Mouse (Mus musculus) heart, embryonic 14.5 days (tissue): ENCODE results near the gene Tmem120a. TPM values are rescaled to one million over a fixed set of nuclear protein-coding genes. Genes with fewer than 3 reads are reported as not detected.

Source experiments
- ATAC-seq: fragments of 200-750 bp; cut with Nextera tagmentation; 2 replicates; pipeline ENCODE4 v1.8.0; 2017; ENCODE audit warnings: low read depth, moderate TSS enrichment; ENCODE audit not compliant: insufficient number of reproducible peaks, insufficient read depth, low FRiP score
- H3K27ac ChIP-seq, 2 experiments: fragments of 200-500 bp in 1 of 2; fragments of 300-500 bp in 1 of 2; sonication (generic) in 1 of 2; replicated peaks in 1 of 2; 2 replicates each; pipeline ENCODE4 v1.5.1; 2012 to 2014; ENCODE audit warnings: low read depth in 2 of 2, low read length in 2 of 2, control low read depth in 1 of 2, mild to moderate bottlenecking in 1 of 2, mixed read lengths in 1 of 2; ENCODE audit not compliant: control insufficient read depth in 1 of 2, insufficient read depth in 1 of 2
- H3K27me3 ChIP-seq: fragments of 300-500 bp; sonication (generic); 2 replicates; pipeline ENCODE4 v1.6.1; 2014; ENCODE audit warnings: mild to moderate bottlenecking, low read length, control low read depth; ENCODE audit not compliant: control insufficient read depth, insufficient read depth
- H3K36me3 ChIP-seq: fragments of 300-500 bp; sonication (generic); 2 replicates; pipeline ENCODE4 v1.6.1; 2014; ENCODE audit warnings: mild to moderate bottlenecking, control low read depth, low read length, mixed read lengths; ENCODE audit not compliant: control insufficient read depth, insufficient read depth
- H3K4me1 ChIP-seq, 2 experiments: fragments of 200-500 bp in 1 of 2; fragments of 300-500 bp in 1 of 2; sonication (generic) in 1 of 2; 2 replicates each; pipeline ENCODE4 v1.6.1; 2012 to 2014; ENCODE audit warnings: low read length in 2 of 2, control low read depth in 1 of 2, mixed read lengths in 1 of 2; ENCODE audit not compliant: control insufficient read depth in 2 of 2, insufficient read depth in 2 of 2
- H3K4me2 ChIP-seq: fragments of 300-500 bp; sonication (generic); 2 replicates; pipeline ENCODE4 v1.6.1; 2014; ENCODE audit warnings: mild to moderate bottlenecking, low read length
- H3K4me3 ChIP-seq, 2 experiments: fragments of 200-500 bp in 1 of 2; fragments of 300-500 bp in 1 of 2; sonication (generic) in 1 of 2; 2 replicates each; pipeline ENCODE4 v1.5.1; 2012 to 2014; ENCODE audit warnings: low read length in 2 of 2, mild to moderate bottlenecking in 2 of 2, control low read depth in 1 of 2, low read depth in 1 of 2, moderate library complexity in 1 of 2; ENCODE audit not compliant: control insufficient read depth in 1 of 2, insufficient read depth in 1 of 2
- H3K9ac ChIP-seq: fragments of 300-500 bp; sonication (generic); 2 replicates; pipeline ENCODE4 v1.6.1; 2014; ENCODE audit warnings: mild to moderate bottlenecking, low read length
- H3K9me3 ChIP-seq: fragments of 300-500 bp; sonication (generic); 2 replicates; pipeline ENCODE4 v1.6.1; 2016; ENCODE audit warnings: low read length, control low read depth; ENCODE audit not compliant: control insufficient read depth
- WGBS: fragments of 180-500 bp; shearing (Covaris S2); extraction: QIAGEN DNeasy Blood & Tissue Kit; methylation state at CpG from one replicate; pipeline ENCODE4 v1.1.7; 2014; 5-methylcytosine and 5-hydroxymethylcytosine counted together
- polyA plus RNA-seq: library from polyadenylated mRNA; unstranded; fragments of >200 nt; fragmentation: Nextera tagmentation; extraction: Ambion mirVana; gene quantifications from 2 replicates; pipeline ENCODE4 v1.2.1, GENCODE M21; 2014

The Tmem120a gene
- polyA plus RNA-seq, 1 experiment from 2014 or later: 34.6 TPM

DNA sequence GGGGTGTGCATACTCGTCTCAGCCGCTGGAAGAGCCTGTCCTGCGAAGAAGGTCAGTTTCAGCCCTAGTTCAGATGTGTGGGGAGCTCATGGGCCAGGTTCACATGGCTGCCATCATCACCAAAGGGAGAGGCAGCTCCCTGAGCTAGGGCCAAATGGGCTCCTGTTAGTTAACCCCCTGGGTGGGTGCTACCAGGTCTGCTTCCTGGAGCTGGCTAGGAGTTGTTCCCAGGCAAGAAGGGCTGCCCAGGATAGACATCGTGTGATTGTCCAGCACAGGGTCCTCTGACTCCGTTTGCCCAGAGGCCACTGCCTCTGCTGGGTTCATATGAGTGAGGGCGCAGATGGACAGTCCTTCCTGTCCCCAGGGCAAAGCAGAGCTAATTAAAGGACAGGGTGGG, 18.3 kb downstream of the Tmem120a start:
- Histone ChIP-seq H3K36me3 (peaks cover 26% of the 10 kb centered on the region), H3K27me3 (no peaks in the 10 kb centered on the region), H3K4me3 (0 out of 4 replicates have a peak overlapping the region, but pooled peaks of 1 of the 2 experiments have one; percentile 9), H3K4me1 (peaks cover 38 to 60% of the 10 kb centered on the region in 2 experiments), H3K9me3 (no peaks in the 10 kb centered on the region), H3K4me2 (peak overlapping the region; percentile 39), H3K27ac (peak overlapping the region in 1 of 2 experiments; percentile 67; a peak in 2 of 4 replicates), H3K9ac (peak overlapping the region; percentile 55)
- no peak for ATAC-seq
- 49% methylated on average over 6 of the region's 6 CpGs for WGBS

DNA sequence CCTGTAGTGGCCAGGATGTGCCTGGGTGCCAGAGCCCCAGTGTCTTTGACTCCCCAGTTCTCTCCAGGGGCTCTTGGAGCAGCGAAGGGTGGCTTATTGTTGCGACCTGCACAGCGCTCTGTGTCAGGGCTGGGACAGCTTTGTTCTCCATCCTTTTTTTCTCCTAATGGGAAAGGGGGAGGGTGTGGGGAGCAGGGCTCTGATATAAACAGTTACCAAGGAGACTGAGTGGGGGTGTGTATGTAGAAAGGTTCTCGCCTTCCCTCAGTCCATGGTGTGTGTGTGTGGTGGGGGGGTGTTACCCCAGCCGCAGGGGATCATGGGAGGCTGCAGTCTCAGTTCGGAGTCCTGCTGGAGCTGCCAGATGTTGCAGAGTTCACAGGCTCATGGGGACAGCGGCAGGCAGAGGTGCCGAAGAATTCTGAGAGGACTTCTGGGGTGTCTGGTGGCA, 18.8 kb downstream of the Tmem120a start:
- H3K4me1 ChIP-seq: peaks cover 38 to 60% of the 10 kb centered on the region in 2 experiments
- no peak overlapping the region for H3K4me3 ChIP-seq

DNA sequence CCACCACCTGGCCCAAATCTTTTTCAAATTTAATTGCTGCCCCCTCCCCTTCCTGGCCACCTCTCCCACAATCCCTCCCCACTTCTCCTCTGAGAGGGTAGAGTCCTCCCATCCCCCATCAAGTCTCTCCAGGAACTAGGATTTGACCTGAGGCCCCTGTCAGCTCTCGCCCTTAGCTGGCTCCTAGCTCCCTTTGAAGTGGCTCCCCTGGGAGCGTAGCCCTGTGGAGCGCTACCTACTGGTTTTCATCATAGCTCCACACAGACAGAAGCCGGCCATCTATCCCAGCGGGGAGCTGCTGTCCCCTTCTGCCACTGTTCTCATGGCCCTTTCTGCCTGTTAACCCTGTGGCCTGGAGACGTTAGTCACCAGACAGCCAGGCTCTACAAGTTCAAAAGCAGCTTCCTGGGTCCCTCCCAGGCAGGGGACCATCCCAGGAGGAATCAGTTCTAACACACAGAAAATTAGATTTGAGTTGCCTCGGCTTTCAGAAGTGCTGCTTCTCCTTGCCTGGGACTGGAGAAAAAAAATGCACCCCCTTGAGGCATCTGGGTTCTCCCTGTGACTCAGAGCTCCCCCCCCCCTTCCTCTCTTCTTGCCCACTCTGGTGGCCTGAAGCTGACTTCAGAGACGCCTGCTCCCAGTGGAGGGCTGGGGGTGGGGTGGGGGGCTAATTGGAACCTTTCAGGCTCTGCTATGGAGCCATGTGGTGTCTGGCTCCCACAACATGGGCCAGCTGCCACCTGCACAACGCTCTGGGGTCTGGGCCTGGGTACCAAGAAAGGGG, 19.5 kb downstream of the Tmem120a start:
- peak overlapping the region; percentile 23 to 33; a peak in 2 of 4 replicates for H3K27ac ChIP-seq
- peak overlapping the region; percentile 39; the same call in 1 of the 2 replicates for H3K4me2 ChIP-seq
- WGBS: 26% methylated on average over 9 of the region's 9 CpGs
- H3K9ac ChIP-seq: peak overlapping the region; percentile 12
- no peak for ATAC-seq
- H3K27me3 ChIP-seq: no peaks in the 10 kb centered on the region
- no peaks in the 10 kb centered on the region for H3K9me3 ChIP-seq
- peaks cover 15% of the 10 kb centered on the region for H3K36me3 ChIP-seq
- H3K4me3 ChIP-seq: no peak overlapping the region
- H3K4me1 ChIP-seq: peaks cover 38 to 63% of the 10 kb centered on the region in 2 experiments

More for the DNA sequence above, 18.8 kb downstream of the Tmem120a start:
- Histone ChIP-seq H3K9ac (peak overlapping the region; percentile 55), H3K27me3 (no peaks in the 10 kb centered on the region), H3K4me2 (peak overlapping the region; percentile 39), H3K36me3 (peaks cover 20% of the 10 kb centered on the region), H3K27ac (peak overlapping the region; percentile 19 to 59; a peak in 2 of 4 replicates), H3K9me3 (no peaks in the 10 kb centered on the region)
- 40% methylated on average over 8 of the region's 8 CpGs for WGBS
- peak; percentile 23; the same call in 1 of the 2 replicates for ATAC-seq

DNA sequence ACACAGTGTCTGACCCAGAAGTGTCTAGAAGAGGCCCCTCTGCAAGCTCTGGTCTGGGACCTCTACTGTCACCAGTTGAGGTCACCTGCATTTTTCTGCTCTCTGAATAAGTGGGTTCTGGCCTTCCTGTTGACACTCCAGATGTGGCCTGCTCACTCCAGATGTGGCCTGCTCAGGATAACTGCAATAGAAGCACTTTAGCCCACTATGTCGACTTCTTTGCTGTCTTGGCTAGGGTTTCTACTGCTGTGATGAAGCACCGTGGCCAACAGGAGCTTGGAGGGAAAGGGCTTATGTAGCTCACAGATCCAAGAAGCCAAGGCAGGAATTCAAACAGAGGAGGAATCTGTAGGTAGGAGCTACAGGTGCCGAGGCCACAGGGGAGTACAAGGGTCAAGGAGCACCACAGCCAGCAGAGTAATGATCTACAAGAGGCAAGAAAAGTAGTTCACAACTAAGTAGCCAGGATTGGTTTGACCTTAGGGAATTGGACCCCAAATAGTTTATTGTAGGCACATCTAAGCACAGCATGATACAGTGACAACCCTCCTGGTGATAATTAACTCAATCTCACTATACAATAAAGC, 21.0 kb downstream of the Tmem120a start:
- peaks cover 38 to 63% of the 10 kb centered on the region in 2 experiments for H3K4me1 ChIP-seq

DNA sequence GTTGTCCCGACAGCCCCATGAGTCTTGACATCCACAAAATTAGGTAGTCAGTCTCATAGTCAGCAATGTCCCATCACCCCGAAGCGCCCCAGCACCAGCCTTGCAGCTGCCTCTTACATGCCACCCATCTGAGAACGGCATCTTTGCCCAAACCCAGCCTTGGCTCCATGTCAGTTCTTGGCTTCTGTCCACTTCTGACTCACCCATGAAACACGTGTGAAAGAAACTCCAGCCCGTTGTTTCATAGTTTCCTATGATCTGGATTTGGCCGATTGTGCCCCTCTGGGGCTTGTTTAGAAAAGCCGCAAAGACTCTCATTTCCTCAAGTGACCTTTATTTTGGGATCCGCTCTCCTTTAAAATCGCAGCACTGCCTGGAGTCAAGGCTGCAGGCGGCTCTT, 22.1 kb downstream of the Tmem120a start:
- 46% methylated on average over 11 of the region's 11 CpGs for WGBS
- Histone ChIP-seq H3K4me2 (peak overlapping the region; percentile 38), H3K4me1 (peaks cover 34 to 55% of the 10 kb centered on the region in 2 experiments), H3K36me3 (peaks cover 17% of the 10 kb centered on the region), H3K4me3 (no peak overlapping the region), H3K9me3 (no peaks in the 10 kb centered on the region), H3K27ac (peak overlapping the region; percentile 26 to 52; a peak in 3 of 4 replicates), H3K9ac (no peak overlapping the region), H3K27me3 (no peaks in the 10 kb centered on the region)
- no peak for ATAC-seq

More for the DNA sequence above, 21.0 kb downstream of the Tmem120a start:
- no peak overlapping the region for H3K9ac ChIP-seq
- H3K36me3 ChIP-seq: peaks cover 7% of the 10 kb centered on the region; the same call in 1 of the 2 replicates
- no peak overlapping the region for H3K27ac ChIP-seq
- H3K27me3 ChIP-seq: no peaks in the 10 kb centered on the region
- H3K4me2 ChIP-seq: no peak overlapping the region
- WGBS: 46% methylated on average over 3 of the region's 3 CpGs
- no peaks in the 10 kb centered on the region for H3K9me3 ChIP-seq
- ATAC-seq: no peak
- H3K4me3 ChIP-seq: no peak overlapping the region

DNA sequence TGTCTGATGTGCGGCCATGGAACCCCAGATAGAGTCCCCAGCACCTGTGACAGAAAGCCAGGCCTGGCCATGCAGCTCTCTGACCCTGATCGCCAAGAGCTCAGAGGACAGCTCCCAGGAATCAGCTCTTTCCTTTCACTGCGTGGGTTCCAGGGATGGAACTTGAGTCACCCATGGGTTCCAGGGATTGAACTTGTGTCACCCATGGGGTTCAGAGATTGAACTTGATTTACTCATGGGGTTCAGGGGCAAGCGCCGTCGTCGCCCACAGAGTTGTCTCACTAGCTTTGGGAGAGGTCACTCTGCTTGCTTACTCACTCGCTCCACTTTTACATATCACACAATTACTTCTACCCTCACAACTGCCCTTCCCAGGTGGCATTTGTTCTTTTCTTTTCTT, 23.2 kb downstream of the Tmem120a start:
- Histone ChIP-seq H3K9ac (no peak overlapping the region), H3K4me2 (no peak overlapping the region), H3K4me3 (no peak overlapping the region), H3K36me3 (peaks cover 26% of the 10 kb centered on the region), H3K9me3 (no peaks in the 10 kb centered on the region), H3K27me3 (no peaks in the 10 kb centered on the region), H3K4me1 (peaks cover 24 to 44% of the 10 kb centered on the region in 2 experiments), H3K27ac (no peak overlapping the region)
- no peak for ATAC-seq
- WGBS: 91% methylated on average over 8 of the region's 8 CpGs

DNA sequence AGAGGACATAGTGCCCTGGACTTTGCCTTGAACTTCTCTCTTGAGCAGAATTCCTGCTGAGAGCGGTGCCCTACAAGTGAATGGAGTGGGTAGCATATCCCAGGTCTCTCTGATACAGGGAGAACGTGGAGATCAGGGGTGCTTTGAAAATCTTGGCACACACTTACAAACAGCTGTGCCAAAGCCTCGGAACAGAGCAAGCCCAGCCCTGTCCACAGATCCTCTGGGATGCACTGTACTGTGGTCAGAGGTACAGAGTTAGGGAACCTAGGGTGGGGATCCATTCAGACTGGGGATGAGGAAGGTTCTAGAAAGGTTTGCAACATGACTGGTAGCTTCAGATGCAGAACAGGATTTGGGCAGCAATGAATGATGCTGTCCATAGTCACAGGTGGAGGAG, 24.1 kb downstream of the Tmem120a start:
- WGBS: 69% methylated on average over 3 of the region's 3 CpGs
- Histone ChIP-seq H3K4me2 (no peak overlapping the region), H3K9ac (no peak overlapping the region), H3K27me3 (no peaks in the 10 kb centered on the region), H3K36me3 (peaks cover 30% of the 10 kb centered on the region), H3K27ac (no peak overlapping the region), H3K4me1 (peaks cover 15 to 35% of the 10 kb centered on the region in 2 experiments), H3K9me3 (no peaks in the 10 kb centered on the region), H3K4me3 (no peak overlapping the region)
- no peak for ATAC-seq
